Mouse (Mus musculus): ENCODE measurements around the gene Lekr1. TPM values are rescaled to one million over a fixed set of nuclear protein-coding genes. Genes with fewer than 3 reads are reported as not detected.

Lekr1 gene
- polyA plus RNA-seq, 1 experiment from 2014 or later = 8.6 TPM

- no peaks in the 10 kb centered on the region for H3K9me3 ChIP-seq (ENCODE audit: control insufficient read depth, low read length)
Measured at GRCm38 (mm10) chr3:65648913-65649312, 17.1 kb upstream of the Lekr1 start.

GRCm38 (mm10) chr3:65650156-65650815 lies 15.7 kb upstream of the Lekr1 start:
- no peaks in the 10 kb centered on the region for H3K9me3 ChIP-seq (ENCODE audit: control insufficient read depth, low read length)
- no peak overlapping the region for H3K9ac ChIP-seq (ENCODE audit: low read length)
- H3K4me3 ChIP-seq (ENCODE audit: low read depth, low read length) = no peak overlapping the region
- WGBS = 35% methylated on average over 7 of the region's 7 CpGs
- ATAC-seq (replicated peaks; ENCODE audit: low FRiP score, low TSS enrichment, low read depth) (no peak), DNase-seq (ENCODE audit: low spot score) (no peak)
- no peaks in the 10 kb centered on the region for H3K27me3 ChIP-seq (replicated peaks; ENCODE audit: control insufficient read depth, insufficient read depth, low read length)
- H3K27ac ChIP-seq (ENCODE audit: low read depth) = no peak overlapping the region
- H3K4me2 ChIP-seq (ENCODE audit: low read length) = 0 out of 2 replicates have a peak overlapping the region, but pooled peaks have one; percentile 4
- H3K36me3 ChIP-seq (ENCODE audit: control insufficient read depth, insufficient read depth, low read length) = no peaks in the 10 kb centered on the region
- peaks cover 25% of the 10 kb centered on the region; the same call in 1 of the 2 replicates for H3K4me1 ChIP-seq (replicated peaks; ENCODE audit: control insufficient read depth, insufficient read depth, low read length)

More at GRCm38 (mm10) chr3:65648913-65649312, 17.1 kb upstream of the Lekr1 start:
- H3K36me3 ChIP-seq (ENCODE audit: control insufficient read depth, insufficient read depth, low read length) = no peaks in the 10 kb centered on the region
- H3K9ac ChIP-seq (ENCODE audit: low read length) = no peak overlapping the region
- H3K27me3 ChIP-seq (replicated peaks; ENCODE audit: control insufficient read depth, insufficient read depth, low read length) = no peaks in the 10 kb centered on the region
- WGBS = 45% methylated on average over 1 of the region's 1 CpGs
- H3K4me2 ChIP-seq (ENCODE audit: low read length) = no peak overlapping the region
- ATAC-seq (replicated peaks; ENCODE audit: low FRiP score, low TSS enrichment, low read depth) (no peak), DNase-seq (ENCODE audit: low spot score) (no peak)
- H3K4me3 ChIP-seq (ENCODE audit: low read depth, low read length) = no peak overlapping the region
- no peak overlapping the region for H3K27ac ChIP-seq (ENCODE audit: low read depth)
- peaks cover 19% of the 10 kb centered on the region; the same call in 1 of the 2 replicates for H3K4me1 ChIP-seq (replicated peaks; ENCODE audit: control insufficient read depth, insufficient read depth, low read length)

- DNase-seq (ENCODE audit: low spot score) = no peak
- ATAC-seq (replicated peaks; ENCODE audit: low FRiP score, low TSS enrichment, low read depth) = no peak
Measured at GRCm38 (mm10) chr3:65654541-65655206, 11.4 kb upstream of the Lekr1 start.

GRCm38 (mm10) chr3:65656451-65656850 lies 9.6 kb upstream of the Lekr1 start:
- 81% methylated on average over 7 of the region's 7 CpGs for WGBS
- H3K9ac ChIP-seq (ENCODE audit: low read length) = no peak overlapping the region
- no peak overlapping the region for H3K4me3 ChIP-seq (ENCODE audit: low read depth, low read length)
- no peak overlapping the region for H3K27ac ChIP-seq (ENCODE audit: low read depth)
- no peaks in the 10 kb centered on the region for H3K9me3 ChIP-seq (ENCODE audit: control insufficient read depth, low read length)
- H3K4me2 ChIP-seq (ENCODE audit: low read length) = no peak overlapping the region
- ATAC-seq (replicated peaks; ENCODE audit: low FRiP score, low TSS enrichment, low read depth) (no peak), DNase-seq (ENCODE audit: low spot score) (no peak)
- H3K36me3 ChIP-seq (ENCODE audit: control insufficient read depth, insufficient read depth, low read length) = no peaks in the 10 kb centered on the region
- peaks cover 7% of the 10 kb centered on the region; the same call in 1 of the 2 replicates for H3K27me3 ChIP-seq (replicated peaks; ENCODE audit: control insufficient read depth, insufficient read depth, low read length)
- H3K4me1 ChIP-seq (replicated peaks; ENCODE audit: control insufficient read depth, insufficient read depth, low read length) = peaks cover 7% of the 10 kb centered on the region; the same call in 1 of the 2 replicates

More at GRCm38 (mm10) chr3:65654541-65655206, 11.4 kb upstream of the Lekr1 start:
- no peaks in the 10 kb centered on the region for H3K36me3 ChIP-seq (ENCODE audit: control insufficient read depth, insufficient read depth, low read length)
- no peak overlapping the region for H3K4me2 ChIP-seq (ENCODE audit: low read length)
- H3K4me1 ChIP-seq (replicated peaks; ENCODE audit: control insufficient read depth, insufficient read depth, low read length) = peaks cover 20% of the 10 kb centered on the region; the same call in 1 of the 2 replicates
- 34% methylated on average over 10 of the region's 10 CpGs for WGBS
- no peak overlapping the region for H3K27ac ChIP-seq (ENCODE audit: low read depth)
- H3K27me3 ChIP-seq (replicated peaks; ENCODE audit: control insufficient read depth, insufficient read depth, low read length) = peaks cover 7% of the 10 kb centered on the region; the same call in 1 of the 2 replicates
- no peaks in the 10 kb centered on the region for H3K9me3 ChIP-seq (ENCODE audit: control insufficient read depth, low read length)
- H3K4me3 ChIP-seq (ENCODE audit: low read depth, low read length) = no peak overlapping the region
- no peak overlapping the region for H3K9ac ChIP-seq (ENCODE audit: low read length)

- H3K4me3 ChIP-seq (ENCODE audit: low read depth, low read length) = no peak overlapping the region
- no peaks in the 10 kb centered on the region for H3K36me3 ChIP-seq (ENCODE audit: control insufficient read depth, insufficient read depth, low read length)
- DNase-seq (ENCODE audit: low spot score) (no peak), ATAC-seq (replicated peaks; ENCODE audit: low FRiP score, low TSS enrichment, low read depth) (no peak)
- WGBS = 65% methylated on average over 12 of the region's 12 CpGs
- H3K4me2 ChIP-seq (ENCODE audit: low read length) = no peak overlapping the region
- H3K27me3 ChIP-seq (replicated peaks; ENCODE audit: control insufficient read depth, insufficient read depth, low read length) = peaks cover 7% of the 10 kb centered on the region; the same call in 1 of the 2 replicates
- peaks cover 7% of the 10 kb centered on the region; the same call in 1 of the 2 replicates for H3K4me1 ChIP-seq (replicated peaks; ENCODE audit: control insufficient read depth, insufficient read depth, low read length)
- no peaks in the 10 kb centered on the region for H3K9me3 ChIP-seq (ENCODE audit: control insufficient read depth, low read length)
- no peak overlapping the region for H3K27ac ChIP-seq (ENCODE audit: low read depth)
- no peak overlapping the region for H3K9ac ChIP-seq (ENCODE audit: low read length)
Measured at GRCm38 (mm10) chr3:65656902-65657660, 8.9 kb upstream of the Lekr1 start.

GRCm38 (mm10) chr3:65658081-65658612 lies 7.9 kb upstream of the Lekr1 start:
- Histone ChIP-seq H3K27ac (ENCODE audit: low read depth) (no peak overlapping the region; the same call in 1 of the 2 replicates), H3K9ac (ENCODE audit: low read length) (peak overlapping the region; percentile 70; the same call in 1 of the 2 replicates)
- ATAC-seq (replicated peaks; ENCODE audit: low FRiP score, low TSS enrichment, low read depth) = no peak

GRCm38 (mm10) chr3:65658721-65659619 lies 7.1 kb upstream of the Lekr1 start:
- DNase-seq (ENCODE audit: low spot score) (peak; percentile 89), ATAC-seq (replicated peaks; ENCODE audit: low FRiP score, low TSS enrichment, low read depth) (peak; percentile 88)
- peak overlapping the region; percentile 93 for H3K27ac ChIP-seq (ENCODE audit: low read depth)
- H3K36me3 ChIP-seq (ENCODE audit: control insufficient read depth, insufficient read depth, low read length) = no peaks in the 10 kb centered on the region
- peak overlapping the region; percentile 59 for H3K4me3 ChIP-seq (ENCODE audit: low read depth, low read length)
- peak overlapping the region; percentile 90 for H3K4me2 ChIP-seq (ENCODE audit: low read length)
- no peaks in the 10 kb centered on the region for H3K9me3 ChIP-seq (ENCODE audit: control insufficient read depth, low read length)
- WGBS = under 1% methylated on average over 72 of the region's 72 CpGs
- H3K27me3 ChIP-seq (replicated peaks; ENCODE audit: control insufficient read depth, insufficient read depth, low read length) = peaks cover 7% of the 10 kb centered on the region; the same call in 1 of the 2 replicates
- H3K9ac ChIP-seq (ENCODE audit: low read length) = peak overlapping the region; percentile 70
- H3K4me1 ChIP-seq (replicated peaks; ENCODE audit: control insufficient read depth, insufficient read depth, low read length) = peaks cover 7% of the 10 kb centered on the region; the same call in 1 of the 2 replicates

More at GRCm38 (mm10) chr3:65658081-65658612, 7.9 kb upstream of the Lekr1 start:
- Histone ChIP-seq H3K36me3 (ENCODE audit: control insufficient read depth, insufficient read depth, low read length) (no peaks in the 10 kb centered on the region), H3K9me3 (ENCODE audit: control insufficient read depth, low read length) (no peaks in the 10 kb centered on the region), H3K4me2 (ENCODE audit: low read length) (peak overlapping the region; percentile 90), H3K27me3 (replicated peaks; ENCODE audit: control insufficient read depth, insufficient read depth, low read length) (peaks cover 7% of the 10 kb centered on the region; the same call in 1 of the 2 replicates), H3K4me3 (ENCODE audit: low read depth, low read length) (peak overlapping the region; percentile 59), H3K4me1 (replicated peaks; ENCODE audit: control insufficient read depth, insufficient read depth, low read length) (peaks cover 7% of the 10 kb centered on the region; the same call in 1 of the 2 replicates)
- DNase-seq (ENCODE audit: low spot score) = no peak
- 33% methylated on average over 18 of the region's 18 CpGs for whole genome bisulfite sequencing

Data from intestine, embryonic 14.5 days (tissue).